Mouse (Mus musculus) small intestine, adult 2 months (tissue): Measurements from ENCODE around the gene Smyd3.

ENCODE experiments used
- CTCF ChIP-seq: fragments of 200-500 bp; IDR thresholded peaks from 2 replicates; pipeline ENCODE4 v1.5.1; 2012; ENCODE audit warnings: low read depth, mild to moderate bottlenecking, control low read depth, inconsistent platforms, low read length, moderate library complexity, mixed read lengths; ENCODE audit not compliant: insufficient replicate concordance, insufficient read length; ENCODE audit errors: extremely low read depth
- POLR2A ChIP-seq: fragments of 200-500 bp; IDR thresholded peaks from 2 replicates; pipeline ENCODE4 v1.6.1; 2012; ENCODE audit warnings: low read depth, mild to moderate bottlenecking, control low read depth, inconsistent platforms, low read length, moderate library complexity

DNA sequence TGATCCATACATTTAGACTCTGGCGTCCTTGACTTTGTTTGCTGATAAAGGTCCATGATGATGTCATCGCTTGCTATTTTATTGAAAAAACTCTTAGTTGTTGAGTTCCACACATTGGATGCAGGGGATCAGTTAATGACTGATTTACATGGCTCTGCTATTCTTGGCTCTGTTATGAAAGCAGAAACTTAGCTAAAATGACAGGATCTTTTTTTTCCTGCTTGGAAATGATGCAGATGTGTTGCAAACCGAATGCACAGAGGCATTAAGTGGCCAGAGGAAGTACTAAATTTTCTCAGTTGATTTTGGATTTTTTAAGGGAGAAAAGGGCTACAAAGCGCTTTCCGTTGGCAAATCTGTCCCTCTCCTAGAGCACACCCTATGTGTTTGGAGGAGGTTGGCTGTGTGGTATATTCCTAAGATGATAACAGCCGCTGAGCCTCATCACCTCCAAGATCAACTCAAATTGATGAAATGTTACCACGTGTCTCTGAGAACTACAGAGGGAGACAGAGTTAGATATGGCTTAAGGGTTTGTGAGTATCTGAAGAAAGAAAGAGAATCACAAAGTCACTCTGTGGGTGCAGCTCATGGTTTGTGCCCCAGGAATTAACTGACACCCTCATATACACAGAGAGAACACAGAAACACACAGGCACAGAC is 402.9 kb downstream of the Smyd3 start:
- TF ChIP-seq CTCF (no peak), POLR2A (no peak)
